Mouse (Mus musculus) kidney, adult 10 weeks (tissue): ENCODE measurements around the gene Orc2. TPM values are rescaled to one million over a fixed set of nuclear protein-coding genes. Genes with fewer than 3 reads are reported as not detected.

Source experiments
- polyA plus RNA-seq: library from polyadenylated mRNA; stranded (reverse); fragments of 350-450 nt; fragmentation: Illumina TruSeq; extraction: RNeasy Lipid Tissue Mini Kit (QIAGEN cat#74804); gene quantifications from one replicate; pipeline ENCODE4 v1.2.3, GENCODE M21; 2014; ENCODE audit warnings: low read depth, low replicate concordance

Orc2 gene
- polyA plus RNA-seq, result 60.0 TPM

GRCm38 (mm10) chr1:58504577-58505254, at the start of gene Orc2:
TSS of gene Orc2 (minus strand) at chr1:58505109.

GRCm38 (mm10) chr1:58445143-58445722, 59.7 kb downstream of the Orc2 start, which contains the start of the genes Nif3l1 and Ppil3:
TSS of gene Nif3l1 (plus strand) at chr1:58445151.
TSS of gene Ppil3 (minus strand) at chr1:58445486.

GRCm38 (mm10) chr1:58423371-58424248, 81.3 kb downstream of the Orc2 start, which contains the start of gene Clk1:
TSS of gene Clk1 (minus strand) at chr1:58424066.

Other genes starting within 250 kb of the Orc2 start
- 0.24 TPM for gene Aox2, start 226.8 kb downstream of the Orc2 start, polyA plus RNA-seq
- 359 TPM for gene Bzw1, start 112.2 kb downstream of the Orc2 start, polyA plus RNA-seq
- 329 TPM for gene Clk1, start 81.0 kb downstream of the Orc2 start, polyA plus RNA-seq
- 29.5 TPM for gene Nif3l1, start 60.0 kb downstream of the Orc2 start, polyA plus RNA-seq
- 108 TPM for gene Ppil3, start 59.6 kb downstream of the Orc2 start, polyA plus RNA-seq
- gene Fam126b, start 81.2 kb upstream of the Orc2 start, polyA plus RNA-seq, result 69.7 TPM
- gene Ndufb3, start 81.3 kb upstream of the Orc2 start, polyA plus RNA-seq, result 133 TPM
- 8.9 TPM for gene Als2cr12, start 190.9 kb upstream of the Orc2 start, polyA plus RNA-seq
- 212 TPM for gene Cflar, start 206.4 kb upstream of the Orc2 start, polyA plus RNA-seq